Mouse (Mus musculus) CD4-positive, CD25-positive, alpha-beta regulatory T cell, adult 4 months (primary cell): ENCODE data around the gene Stard13. TPM values are rescaled to one million over a fixed set of nuclear protein-coding genes. Genes with fewer than 3 reads are reported as not detected.

Source experiments
- ATAC-seq: one replicate; pipeline ENCODE4 v1.8.0; 2017
- polyA plus RNA-seq, 2 experiments: library from polyadenylated mRNA; unstranded; fragments of 100-300 nt; shearing (Covaris generic); gene quantifications; one replicate each; pipeline ENCODE4 v1.2.1; 2017

Stard13 gene
- polyA plus RNA-seq, 2 experiments from 2014 or later, result not detected

- ATAC-seq, result no peak
Observed at GRCm38 (mm10) chr5:151137901-151138300, 95.7 kb downstream of the Stard13 start.

- no peak for ATAC-seq
Observed at GRCm38 (mm10) chr5:151137311-151137710, 96.3 kb downstream of the Stard13 start.

GRCm38 (mm10) chr5:151135965-151136364, 97.7 kb downstream of the Stard13 start:
- no peak for ATAC-seq

- ATAC-seq, result no peak
Observed at GRCm38 (mm10) chr5:151135078-151135826, 98.4 kb downstream of the Stard13 start.

DNA sequence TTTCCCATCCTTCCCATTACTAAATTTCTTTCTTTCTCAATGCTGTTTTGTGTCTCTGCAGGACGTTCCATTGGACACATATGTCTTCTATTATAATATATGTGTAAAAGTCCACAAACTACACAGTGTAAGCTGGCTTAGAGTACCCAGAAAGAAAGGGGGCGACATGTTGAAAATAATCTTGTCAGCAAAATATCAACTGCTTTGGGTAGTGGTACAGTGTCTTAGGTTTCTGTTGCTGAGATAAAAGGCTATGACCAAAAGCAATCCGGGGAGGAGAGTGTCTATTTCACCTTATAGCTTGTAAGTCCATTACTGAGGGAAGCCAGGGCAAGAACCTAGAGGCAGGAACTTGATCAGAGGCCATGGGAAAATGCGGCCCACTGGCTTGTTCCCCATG, 99.4 kb downstream of the Stard13 start:
- no peak for ATAC-seq

DNA sequence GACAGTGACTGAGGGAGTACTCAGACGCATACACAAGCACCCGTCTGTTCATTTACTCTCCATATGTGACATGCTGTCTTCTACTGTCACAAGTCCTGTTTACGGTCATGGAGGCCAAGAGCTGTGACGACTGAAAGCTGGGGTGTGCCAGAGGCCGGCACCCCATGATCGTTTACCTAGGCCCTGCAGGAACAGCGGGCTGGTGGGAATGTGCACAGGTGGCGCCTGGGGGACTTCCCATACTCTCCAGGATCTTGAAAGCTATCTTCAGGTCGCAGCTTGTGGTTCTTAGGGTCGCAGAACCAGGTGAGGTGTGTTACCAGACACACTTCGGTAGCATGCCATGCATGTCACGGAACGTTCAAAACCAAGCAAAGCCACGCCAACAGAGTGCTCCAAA, 99.9 kb downstream of the Stard13 start:
- no peak for ATAC-seq

- ATAC-seq, result no peak
Observed at GRCm38 (mm10) chr5:151129762-151130161, 103.9 kb downstream of the Stard13 start.

GRCm38 (mm10) chr5:151127298-151127717, 106.3 kb downstream of the Stard13 start:
- ATAC-seq, result no peak

GRCm38 (mm10) chr5:151126608-151127005, 107.0 kb downstream of the Stard13 start:
- no peak for ATAC-seq

- no peak for ATAC-seq
Observed at GRCm38 (mm10) chr5:151125985-151126607, 107.5 kb downstream of the Stard13 start.

- no peak for ATAC-seq
Observed at GRCm38 (mm10) chr5:151117846-151118245, 115.8 kb downstream of the Stard13 start.

DNA sequence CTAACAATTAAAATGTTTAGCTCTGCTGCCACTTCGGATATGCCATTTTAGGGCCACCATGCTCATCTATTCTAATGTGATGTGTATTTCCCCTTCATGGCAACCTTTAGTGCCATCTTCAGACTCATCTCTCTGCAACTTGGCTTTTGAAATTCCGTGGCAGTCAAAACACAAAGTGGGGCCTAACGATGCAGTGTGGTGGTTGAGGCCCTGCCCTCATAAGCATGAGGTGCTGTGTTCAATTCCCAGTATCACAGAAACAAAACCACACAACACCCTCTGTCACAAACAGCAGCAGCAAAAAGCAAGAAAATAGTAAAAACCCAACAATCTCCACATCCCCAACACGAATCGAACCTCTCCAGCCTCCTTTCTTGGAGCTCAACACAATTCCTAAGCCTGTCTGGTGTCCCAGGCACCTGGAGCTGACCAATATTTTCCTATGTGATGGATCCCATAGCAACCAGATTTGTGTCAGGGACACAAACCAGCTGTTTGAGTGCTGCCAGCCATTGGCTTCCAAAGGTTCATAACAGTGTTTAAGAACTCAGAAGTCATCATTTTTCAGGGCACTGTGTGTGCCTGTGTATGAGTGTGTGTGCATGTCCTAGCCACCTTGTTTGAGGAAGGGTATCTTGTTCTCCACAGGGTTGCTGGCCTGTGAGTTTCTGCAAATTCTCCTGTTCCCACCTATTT, 117.3 kb downstream of the Stard13 start:
- ATAC-seq, result no peak

DNA sequence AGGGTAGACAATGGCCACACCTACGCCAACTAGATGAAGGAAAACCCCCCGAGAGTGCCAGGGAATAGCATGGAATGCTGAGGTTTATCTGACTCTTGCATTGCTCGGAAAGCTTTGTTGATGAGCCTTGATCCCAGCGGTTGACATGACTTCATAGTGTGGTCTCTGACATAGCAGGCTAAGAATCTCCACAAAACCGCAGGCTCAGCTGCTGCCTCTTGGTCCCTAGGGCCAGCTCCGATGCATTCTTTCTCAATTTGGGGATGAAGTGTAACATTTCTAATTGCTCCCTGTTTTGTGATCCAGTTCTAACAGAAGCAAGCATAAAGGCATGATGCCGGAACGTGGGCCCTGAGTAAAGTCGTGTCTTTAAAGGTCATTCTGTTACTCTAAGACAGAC, 120.9 kb downstream of the Stard13 start:
- ATAC-seq, result no peak

- no peak for ATAC-seq
Observed at GRCm38 (mm10) chr5:151111080-151111871, 122.4 kb downstream of the Stard13 start.

GRCm38 (mm10) chr5:151110461-151110908, 123.2 kb downstream of the Stard13 start:
- ATAC-seq, result no peak

DNA sequence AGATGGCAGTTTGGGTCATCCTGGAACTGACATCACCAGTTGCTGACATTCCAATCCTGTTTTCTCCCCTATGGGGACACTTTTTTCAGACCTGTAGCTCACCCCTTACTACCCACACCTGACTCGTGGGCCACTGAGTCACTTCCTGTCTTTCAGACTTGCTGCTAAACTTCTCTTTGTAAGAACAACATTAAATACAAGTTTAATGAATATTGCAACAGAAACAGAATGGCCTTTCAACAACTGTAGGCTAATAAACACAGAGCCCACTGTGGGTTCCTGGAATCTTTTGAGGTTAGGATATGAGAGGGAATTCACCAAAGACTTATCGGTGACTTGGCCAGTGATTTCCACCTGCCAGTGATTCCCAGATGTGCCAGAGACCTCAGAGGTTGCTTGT, 123.8 kb downstream of the Stard13 start:
- no peak for ATAC-seq

- ATAC-seq, result no peak
Observed at GRCm38 (mm10) chr5:151108955-151109354, 124.7 kb downstream of the Stard13 start.

- ATAC-seq, result no peak
Observed at GRCm38 (mm10) chr5:151108291-151108897, 125.2 kb downstream of the Stard13 start.

- ATAC-seq, result no peak
Observed at GRCm38 (mm10) chr5:151106841-151107240, 126.8 kb downstream of the Stard13 start.

- ATAC-seq, result no peak
Observed at GRCm38 (mm10) chr5:151105054-151105971, 128.3 kb downstream of the Stard13 start.
